Mouse (Mus musculus) spleen, adult 18-20 months (tissue): ENCODE results near the gene Get4.

Source experiments
- DNase-seq, 2 experiments: peaks; one replicate each; pipeline ENCODE4 v3.0.0; 2022; ENCODE audit warnings: mixed read lengths in 2 of 2

The Get4 gene

GRCm38 (mm10) chr5:139241022-139241761 is 10.9 kb upstream of the Get4 start:
- no peak for DNase-seq

GRCm38 (mm10) chr5:139243384-139243783 is 8.7 kb upstream of the Get4 start:
- DNase-seq = no peak

GRCm38 (mm10) chr5:139247767-139248166 is 4.4 kb upstream of the Get4 start:
- DNase-seq = no peak

- no peak for DNase-seq
Observed at GRCm38 (mm10) chr5:139248846-139249245, 3.3 kb upstream of the Get4 start.

- no peak for DNase-seq
Observed at GRCm38 (mm10) chr5:139251279-139251678, 845 bp upstream of the Get4 start.

- DNase-seq = no peak
Observed at GRCm38 (mm10) chr5:139251736-139252080, 416 bp upstream of the Get4 start.

- no peak for DNase-seq
Observed at GRCm38 (mm10) chr5:139252910-139253245, 754 bp downstream of the Get4 start.

GRCm38 (mm10) chr5:139253301-139253741 is 1.2 kb downstream of the Get4 start:
- DNase-seq = no peak

GRCm38 (mm10) chr5:139254938-139255337 is 2.8 kb downstream of the Get4 start:
- no peak for DNase-seq

GRCm38 (mm10) chr5:139255777-139256176 is 3.7 kb downstream of the Get4 start:
- no peak for DNase-seq

GRCm38 (mm10) chr5:139256211-139256765 is 4.2 kb downstream of the Get4 start:
- no peak for DNase-seq

- DNase-seq = no peak
Observed at GRCm38 (mm10) chr5:139257265-139257664, 5.1 kb downstream of the Get4 start.

GRCm38 (mm10) chr5:139257818-139258217 is 5.7 kb downstream of the Get4 start:
- no peak for DNase-seq

GRCm38 (mm10) chr5:139258371-139259035 is 6.4 kb downstream of the Get4 start:
- no peak for DNase-seq

- no peak for DNase-seq
Observed at GRCm38 (mm10) chr5:139259853-139260252, 7.7 kb downstream of the Get4 start.

- DNase-seq = no peak
Observed at GRCm38 (mm10) chr5:139261403-139261802, 9.3 kb downstream of the Get4 start.

GRCm38 (mm10) chr5:139267661-139268060 is 15.5 kb downstream of the Get4 start:
- DNase-seq = no peak

- DNase-seq = no peak
Observed at GRCm38 (mm10) chr5:139270806-139271521, 18.8 kb downstream of the Get4 start.

GRCm38 (mm10) chr5:139271994-139272554 is 19.9 kb downstream of the Get4 start:
- no peak for DNase-seq

- DNase-seq = no peak
Observed at GRCm38 (mm10) chr5:139277287-139277686, 25.2 kb downstream of the Get4 start.

GRCm38 (mm10) chr5:139281373-139282112 is 29.4 kb downstream of the Get4 start:
- DNase-seq = no peak

GRCm38 (mm10) chr5:139282191-139282590 is 30.1 kb downstream of the Get4 start:
- peak; percentile 70 to 88 for DNase-seq
